Mouse (Mus musculus) splenic B cell, adult 2 months (primary cell): ENCODE data around the gene Tdrd9.
A peak's percentile ranks its signal among the peaks of the same experiment; 100 is the strongest.
"Not testable (repeated sequence)": the region's sequence is repeated elsewhere in the genome, so short reads cannot be mapped to it uniquely, and the experiment has no call there.

ENCODE experiments used
- DNase-seq: peaks from one replicate; pipeline ENCODE4 v3.0.0-alpha.2; 2011; ENCODE audit warnings: low read depth, low spot score
- H3K27me3 ChIP-seq: 2 replicates; pipeline ENCODE4 v1.6.1; 2012; ENCODE audit warnings: mild to moderate bottlenecking, low read length, moderate library complexity, mixed read lengths; ENCODE audit not compliant: control insufficient read depth, poor library complexity, insufficient read depth, severe bottlenecking
- H3K36me3 ChIP-seq: 2 replicates; pipeline ENCODE4 v1.6.1; 2012; ENCODE audit warnings: mild to moderate bottlenecking, low read length, moderate library complexity, mixed read lengths; ENCODE audit not compliant: control insufficient read depth, poor library complexity, insufficient read depth, severe bottlenecking

The Tdrd9 gene

GRCm38 (mm10) chr12:111971231-111971686 lies at the start of gene Tdrd9:
TSS of gene Tdrd9 (plus strand) at chr12:111971559.
- no peaks in the 10 kb centered on the region for H3K27me3 ChIP-seq
- H3K36me3 ChIP-seq: no peaks in the 10 kb centered on the region
- no peak for DNase-seq

GRCm38 (mm10) chr12:111923117-111923516 lies 48.2 kb upstream of the Tdrd9 start:
- no peaks in the 10 kb centered on the region for H3K36me3 ChIP-seq
- DNase-seq: no peak

GRCm38 (mm10) chr12:111927338-111927737 lies 44.0 kb upstream of the Tdrd9 start:
- DNase-seq: no peak
- Histone ChIP-seq H3K27me3 (no peaks in the 10 kb centered on the region), H3K36me3 (no peaks in the 10 kb centered on the region)

More at GRCm38 (mm10) chr12:111923117-111923516, 48.2 kb upstream of the Tdrd9 start:
- no peaks in the 10 kb centered on the region for H3K27me3 ChIP-seq

GRCm38 (mm10) chr12:111928411-111928966 lies 42.9 kb upstream of the Tdrd9 start:
- Histone ChIP-seq H3K36me3 (no peaks in the 10 kb centered on the region), H3K27me3 (no peaks in the 10 kb centered on the region)
- no peak for DNase-seq

- H3K36me3 ChIP-seq: no peaks in the 10 kb centered on the region
- no peak for DNase-seq
- H3K27me3 ChIP-seq: no peaks in the 10 kb centered on the region
Measured at GRCm38 (mm10) chr12:111931411-111932025, 39.8 kb upstream of the Tdrd9 start.

- no peaks in the 10 kb centered on the region for H3K27me3 ChIP-seq
- H3K36me3 ChIP-seq: no peaks in the 10 kb centered on the region
- DNase-seq: peak; percentile 38
Measured at GRCm38 (mm10) chr12:111932513-111932912, 38.8 kb upstream of the Tdrd9 start.

GRCm38 (mm10) chr12:111933032-111933704 lies 38.2 kb upstream of the Tdrd9 start:
- DNase-seq: no peak
- no peaks in the 10 kb centered on the region for H3K27me3 ChIP-seq
- no peaks in the 10 kb centered on the region for H3K36me3 ChIP-seq

- H3K36me3 ChIP-seq: no peaks in the 10 kb centered on the region
- H3K27me3 ChIP-seq: no peaks in the 10 kb centered on the region
- no peak for DNase-seq
Measured at GRCm38 (mm10) chr12:111933971-111934370, 37.4 kb upstream of the Tdrd9 start.

- Histone ChIP-seq H3K36me3 (no peaks in the 10 kb centered on the region), H3K27me3 (no peaks in the 10 kb centered on the region)
- DNase-seq: no peak
Measured at GRCm38 (mm10) chr12:111936706-111937550, 34.4 kb upstream of the Tdrd9 start.

GRCm38 (mm10) chr12:111938623-111939177 lies 32.7 kb upstream of the Tdrd9 start:
- DNase-seq: no peak
- Histone ChIP-seq H3K36me3 (no peaks in the 10 kb centered on the region), H3K27me3 (no peaks in the 10 kb centered on the region)

GRCm38 (mm10) chr12:111943421-111944064 lies 27.8 kb upstream of the Tdrd9 start:
- no peak for DNase-seq
- Histone ChIP-seq H3K36me3 (no peaks in the 10 kb centered on the region), H3K27me3 (no peaks in the 10 kb centered on the region)

- not testable (repeated sequence) for H3K27me3 ChIP-seq, H3K36me3 ChIP-seq
- peak; percentile 42 for DNase-seq
Measured at GRCm38 (mm10) chr12:111944065-111944987, 27.0 kb upstream of the Tdrd9 start.

GRCm38 (mm10) chr12:111945115-111945514 lies 26.2 kb upstream of the Tdrd9 start:
- no peak for DNase-seq

More at GRCm38 (mm10) chr12:111945115-111945514, 26.2 kb upstream of the Tdrd9 start:
- Histone ChIP-seq H3K27me3 (no peaks in the 10 kb centered on the region), H3K36me3 (no peaks in the 10 kb centered on the region)
